Mouse (Mus musculus) lung, embryonic 14.5 days (tissue): ENCODE results near the gene Marveld1. TPM values are rescaled to one million over a fixed set of nuclear protein-coding genes. Genes with fewer than 3 reads are reported as not detected.

Experiments used
- ATAC-seq: fragments of 200-750 bp; cut with Nextera tagmentation; 2 replicates; pipeline ENCODE4 v1.8.0; 2017; ENCODE audit warnings: mild to moderate bottlenecking, moderate TSS enrichment, moderate library complexity; ENCODE audit not compliant: insufficient read depth
- DNase-seq: peaks from one replicate; pipeline ENCODE4 v3.0.0-alpha.2; 2015
- H3K27ac ChIP-seq: fragments of 300-500 bp; sonication (generic); 2 replicates; pipeline ENCODE4 v1.5.1; 2014; ENCODE audit warnings: low read depth, mild to moderate bottlenecking, moderate library complexity
- H3K27me3 ChIP-seq: fragments of 300-500 bp; sonication (generic); 2 replicates; pipeline ENCODE4 v1.6.1; 2014; ENCODE audit warnings: low read length, control low read depth; ENCODE audit not compliant: insufficient read depth
- H3K36me3 ChIP-seq: fragments of 300-500 bp; sonication (generic); 2 replicates; pipeline ENCODE4 v1.6.1; 2014; ENCODE audit warnings: control low read depth; ENCODE audit not compliant: insufficient read depth
- H3K4me1 ChIP-seq: fragments of 300-500 bp; sonication (generic); 2 replicates; pipeline ENCODE4 v1.6.1; 2014; ENCODE audit warnings: antibody characterized with exemption, control low read depth; ENCODE audit not compliant: insufficient read depth
- H3K4me2 ChIP-seq: fragments of 300-500 bp; sonication (generic); 2 replicates; pipeline ENCODE4 v1.6.1; 2014; ENCODE audit warnings: mild to moderate bottlenecking
- H3K4me3 ChIP-seq: fragments of 300-500 bp; sonication (generic); 2 replicates; pipeline ENCODE4 v1.5.1; 2014; ENCODE audit warnings: low read depth, low read length
- H3K9ac ChIP-seq: fragments of 300-500 bp; sonication (generic); 2 replicates; pipeline ENCODE4 v1.6.1; 2014
- H3K9me3 ChIP-seq: fragments of 300-500 bp; sonication (generic); 2 replicates; pipeline ENCODE4 v1.6.1; 2016; ENCODE audit warnings: low read depth, low read length, control low read depth
- CTCF ChIP-seq: IDR thresholded peaks from 2 replicates; pipeline ENCODE4 v1.5.1; 2016; ENCODE audit warnings: antibody characterized with exemption, low read depth
- WGBS: fragments of 180-500 bp; shearing (Covaris S2); extraction: QIAGEN DNeasy Blood & Tissue Kit; methylation state at CpG from one replicate; pipeline ENCODE4 v1.1.7; 2014; 5-methylcytosine and 5-hydroxymethylcytosine counted together
- polyA plus RNA-seq: library from polyadenylated mRNA; unstranded; fragments of >200 nt; fragmentation: Nextera tagmentation; extraction: Ambion mirVana; gene quantifications from 2 replicates; pipeline ENCODE4 v1.2.1, GENCODE M21; 2014

Gene Marveld1
- polyA plus RNA-seq, 1 experiment from 2014 or later: 25.4 TPM

- H3K27me3 ChIP-seq: no peaks in the 10 kb centered on the region
- no peak for DNase-seq
- peaks cover 16% of the 10 kb centered on the region; the same call in 1 of the 2 replicates for H3K36me3 ChIP-seq
- H3K4me2 ChIP-seq: no peak overlapping the region
- 39% methylated on average over 2 of the region's 2 CpGs for WGBS
- no peak for TF ChIP-seq CTCF
- H3K9ac ChIP-seq: no peak overlapping the region
- no peak overlapping the region for H3K4me3 ChIP-seq
- H3K4me1 ChIP-seq: no peaks in the 10 kb centered on the region
- H3K9me3 ChIP-seq: no peaks in the 10 kb centered on the region
- no peak overlapping the region for H3K27ac ChIP-seq
- 0 out of 2 replicates have a peak, but pooled peaks have one; percentile 15 for ATAC-seq
These were observed 46.1 kb downstream of the Marveld1 start for GRCm38 (mm10) chr19:42193311-42193710.

DNA sequence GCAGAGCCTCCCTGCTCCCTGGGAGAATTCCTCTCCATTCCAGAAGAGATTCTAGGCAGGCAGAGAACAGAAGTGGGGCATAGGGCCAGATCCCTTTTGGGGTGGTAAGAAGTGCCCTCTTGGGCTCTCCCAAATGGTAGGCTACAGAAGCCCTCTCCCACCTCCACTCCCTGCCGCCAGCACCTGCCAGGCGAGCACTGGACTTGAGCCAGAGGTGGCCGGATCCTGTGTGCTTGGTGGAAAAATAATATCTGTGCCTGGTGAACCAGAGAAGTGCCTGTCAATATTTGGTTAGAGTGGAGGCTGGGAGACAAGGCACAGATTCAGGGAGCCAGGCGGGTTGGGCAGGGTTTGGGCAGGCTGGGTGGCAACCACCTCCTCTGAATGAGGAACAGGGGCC lies 49.2 kb downstream of the Marveld1 start:
- no peak for TF ChIP-seq CTCF
- Histone ChIP-seq H3K4me1 (no peaks in the 10 kb centered on the region), H3K27ac (peak overlapping the region; percentile 67), H3K27me3 (peaks cover 27% of the 10 kb centered on the region), H3K4me3 (no peak overlapping the region), H3K36me3 (peaks cover 8% of the 10 kb centered on the region; the same call in 1 of the 2 replicates), H3K9me3 (no peaks in the 10 kb centered on the region), H3K9ac (no peak overlapping the region), H3K4me2 (no peak overlapping the region)
- DNase-seq: peak; percentile 20
- ATAC-seq: peak; percentile 46; the same call in 1 of the 2 replicates
- 36% methylated on average over 4 of the region's 4 CpGs for WGBS

DNA sequence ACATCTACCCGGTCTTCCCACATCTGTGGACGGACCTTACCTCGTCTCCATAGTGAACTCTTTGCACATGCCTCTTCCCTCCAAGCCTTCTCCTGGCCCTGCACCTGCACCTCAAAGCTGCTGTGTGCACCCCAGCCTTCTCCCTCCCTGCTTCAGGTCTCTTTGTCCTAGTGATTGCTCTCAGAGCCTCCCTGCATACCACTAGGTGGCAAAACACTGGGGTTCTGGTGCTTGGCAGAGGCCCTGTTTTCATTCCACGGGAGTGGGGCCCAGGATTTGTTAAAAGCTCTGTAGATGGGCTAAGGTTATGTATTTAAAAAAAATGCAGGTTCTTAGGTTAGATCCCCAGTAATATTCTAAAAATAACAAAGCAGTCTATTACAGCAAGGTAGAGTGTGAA lies 49.9 kb downstream of the Marveld1 start:
- WGBS: 55% methylated on average over 4 of the region's 4 CpGs
- Histone ChIP-seq H3K27ac (peak overlapping the region; percentile 67; the same call in 1 of the 2 replicates), H3K4me2 (no peak overlapping the region), H3K4me3 (no peak overlapping the region), H3K36me3 (peaks cover under 1% of the 10 kb centered on the region; the same call in 1 of the 2 replicates), H3K27me3 (peaks cover 34% of the 10 kb centered on the region), H3K4me1 (no peaks in the 10 kb centered on the region), H3K9me3 (no peaks in the 10 kb centered on the region), H3K9ac (no peak overlapping the region)
- TF ChIP-seq CTCF: no peak; the same call in 1 of the 2 replicates
- no peak for ATAC-seq
- peak; percentile 26 for DNase-seq

GRCm38 (mm10) chr19:42198026-42198425 lies 50.8 kb downstream of the Marveld1 start:
- Histone ChIP-seq H3K4me1 (no peaks in the 10 kb centered on the region), H3K4me2 (no peak overlapping the region), H3K9ac (no peak overlapping the region), H3K36me3 (no peaks in the 10 kb centered on the region), H3K4me3 (no peak overlapping the region), H3K27ac (no peak overlapping the region), H3K9me3 (no peaks in the 10 kb centered on the region; the same call in 1 of the 2 replicates), H3K27me3 (peaks cover 44% of the 10 kb centered on the region)
- no peak for TF ChIP-seq CTCF
- DNase-seq: no peak
- no peak for ATAC-seq
- 44% methylated on average over 11 of the region's 11 CpGs for WGBS

Other genes starting within 250 kb of the Marveld1 start
- gene Pgam1, start 235.5 kb upstream of the Marveld1 start, polyA plus RNA-seq: 662 and 692 TPM in 2 replicates
- 84.5 and 93.0 TPM in 2 replicates for gene Exosc1, start 214.0 kb upstream of the Marveld1 start, polyA plus RNA-seq
- gene Zdhhc16, start 213.9 kb upstream of the Marveld1 start, polyA plus RNA-seq: 73.4 and 80.8 TPM in 2 replicates
- 35.6 and 41.7 TPM in 2 replicates for gene Mms19, start 166.2 kb upstream of the Marveld1 start, polyA plus RNA-seq
- 13.1 TPM in 2 replicates for gene Ubtd1, start 165.6 kb upstream of the Marveld1 start, polyA plus RNA-seq
- 0.17 and 0.41 TPM in 2 replicates for gene Ankrd2, start 111.4 kb upstream of the Marveld1 start, polyA plus RNA-seq
- 1.2 and 1.6 TPM in 2 replicates for gene Hoga1, start 101.8 kb upstream of the Marveld1 start, polyA plus RNA-seq
- 0.18 TPM in 1 of 2 replicates, not detected in the other for gene 4933411K16Rik, start 95.2 kb upstream of the Marveld1 start, polyA plus RNA-seq
- gene Morn4, start 61.0 kb upstream of the Marveld1 start, polyA plus RNA-seq: 24.8 and 25.0 TPM in 2 replicates
- 32.8 and 34.3 TPM in 2 replicates for gene Pi4k2a, start 56.9 kb upstream of the Marveld1 start, polyA plus RNA-seq
- gene Avpi1, start 18.3 kb upstream of the Marveld1 start, polyA plus RNA-seq: 44.3 and 51.6 TPM in 2 replicates
- 15.2 and 16.8 TPM in 2 replicates for gene Zfyve27, start 16.6 kb downstream of the Marveld1 start, polyA plus RNA-seq
- 0.28 and 1.0 TPM in 2 replicates for gene Sfrp5, start 54.9 kb downstream of the Marveld1 start, polyA plus RNA-seq
- gene Golga7b, start 100.2 kb downstream of the Marveld1 start, polyA plus RNA-seq: 0.08 TPM in 1 of 2 replicates, not detected in the other